Mouse (Mus musculus) heart, postnatal 0 days (tissue): Measurements from ENCODE around the gene Mrpl20. TPM values are rescaled to one million over a fixed set of nuclear protein-coding genes. Genes with fewer than 3 reads are reported as not detected.

Experiments used
- ATAC-seq: fragments of 200-750 bp; cut with Nextera tagmentation; 2 replicates; pipeline ENCODE4 v1.8.0; 2017; ENCODE audit warnings: low read depth, moderate number of reproducible peaks, moderate library complexity; ENCODE audit not compliant: insufficient read depth
- DNase-seq: peaks from one replicate; pipeline ENCODE4 v3.0.0-alpha.2; 2016; ENCODE audit warnings: low spot score
- H3K27ac ChIP-seq: fragments of 300-500 bp; sonication (generic); 2 replicates; pipeline ENCODE4 v1.5.1; 2014; ENCODE audit warnings: low read depth, mild to moderate bottlenecking
- H3K27me3 ChIP-seq: fragments of 300-500 bp; sonication (generic); 2 replicates; pipeline ENCODE4 v1.6.1; 2014; ENCODE audit warnings: low read length, mixed read lengths; ENCODE audit not compliant: control insufficient read depth, insufficient read depth
- H3K36me3 ChIP-seq: fragments of 300-500 bp; sonication (generic); replicated peaks from 2 replicates; pipeline ENCODE4 v1.6.1; 2014; ENCODE audit warnings: low read length, mixed read lengths; ENCODE audit not compliant: control insufficient read depth, insufficient read depth
- H3K4me1 ChIP-seq: fragments of 300-500 bp; sonication (generic); 2 replicates; pipeline ENCODE4 v1.6.1; 2014; ENCODE audit warnings: antibody characterized with exemption; ENCODE audit not compliant: control insufficient read depth, insufficient read depth
- H3K4me2 ChIP-seq: fragments of 300-500 bp; sonication (generic); 2 replicates; pipeline ENCODE4 v1.6.1; 2014; ENCODE audit warnings: low read depth, mild to moderate bottlenecking, low read length, moderate library complexity
- H3K4me3 ChIP-seq: fragments of 300-500 bp; sonication (generic); 2 replicates; pipeline ENCODE4 v1.5.1; 2014; ENCODE audit warnings: low read depth, low read length
- H3K9ac ChIP-seq: fragments of 300-500 bp; sonication (generic); replicated peaks from 2 replicates; pipeline ENCODE4 v1.6.1; 2014; ENCODE audit warnings: low read depth, low read length, mixed read lengths
- H3K9me3 ChIP-seq: fragments of 300-500 bp; sonication (generic); replicated peaks from 2 replicates; pipeline ENCODE4 v1.6.1; 2016; ENCODE audit warnings: low read length; ENCODE audit not compliant: control insufficient read depth
- CTCF ChIP-seq: IDR thresholded peaks from 2 replicates; pipeline ENCODE4 v1.5.1; 2016; ENCODE audit warnings: antibody characterized with exemption, control low read depth, low read depth
- EP300 ChIP-seq: IDR thresholded peaks from 2 replicates; pipeline ENCODE4 v1.6.1; 2016; ENCODE audit warnings: antibody characterized with exemption, low read depth
- whole genome bisulfite sequencing: fragments of 180-500 bp; shearing (Covaris S2); extraction: QIAGEN DNeasy Blood & Tissue Kit; methylation state at CpG from one replicate; pipeline ENCODE4 v1.1.7; 2014; 5-methylcytosine and 5-hydroxymethylcytosine counted together
- polyA plus RNA-seq: library from polyadenylated mRNA; unstranded; fragments of >200 nt; fragmentation: Nextera tagmentation; extraction: Ambion mirVana; gene quantifications from 2 replicates; pipeline ENCODE4 v1.2.1, GENCODE M21; 2015
- total RNA-seq: library from RNA; depleted of rRNA; stranded (reverse); fragments of >200 nt; gene quantifications from 2 replicates; pipeline ENCODE4 v1.2.3, GENCODE M21; 2014; ENCODE audit warnings: low replicate concordance

Mrpl20 gene
- total and polyA plus RNA-seq, 2 experiments from 2014 or later, result 91.4 to 207 TPM

- Histone ChIP-seq H3K36me3 (no peaks in the 10 kb centered on the region), H3K4me3 (no peak overlapping the region), H3K9ac (no peak overlapping the region), H3K4me2 (no peak overlapping the region), H3K9me3 (no peaks in the 10 kb centered on the region), H3K4me1 (peaks cover 22% of the 10 kb centered on the region), H3K27ac (no peak overlapping the region), H3K27me3 (peaks cover 5% of the 10 kb centered on the region; the same call in 1 of the 2 replicates)
- ATAC-seq (no peak), DNase-seq (no peak)
- TF ChIP-seq EP300, result no peak
- no peak for TF ChIP-seq CTCF
- 64% methylated on average over 2 of the region's 2 CpGs for WGBS
These were observed 31.0 kb upstream of the Mrpl20 start for GRCm38 (mm10) chr4:155771706-155772105.

GRCm38 (mm10) chr4:155772786-155773185 is 29.9 kb upstream of the Mrpl20 start:
- ATAC-seq, result no peak
- Histone ChIP-seq H3K4me2 (no peak overlapping the region), H3K9me3 (no peaks in the 10 kb centered on the region), H3K36me3 (no peaks in the 10 kb centered on the region), H3K4me1 (peaks cover 29% of the 10 kb centered on the region), H3K9ac (no peak overlapping the region), H3K27ac (no peak overlapping the region), H3K27me3 (peaks cover 5% of the 10 kb centered on the region; the same call in 1 of the 2 replicates), H3K4me3 (no peak overlapping the region)
- no peak for DNase-seq
- 81% methylated on average over 13 of the region's 13 CpGs for WGBS
- TF ChIP-seq EP300, result no peak
- no peak for TF ChIP-seq CTCF

- Histone ChIP-seq H3K4me2 (peak overlapping the region; percentile 66), H3K27ac (no peak overlapping the region), H3K9me3 (no peaks in the 10 kb centered on the region), H3K27me3 (peaks cover 5% of the 10 kb centered on the region; the same call in 1 of the 2 replicates), H3K36me3 (no peaks in the 10 kb centered on the region), H3K4me3 (peak overlapping the region; percentile 40), H3K9ac (no peak overlapping the region), H3K4me1 (peaks cover 32% of the 10 kb centered on the region)
- DNase-seq, result no peak
- no peak for ATAC-seq
- WGBS, result 37% methylated on average over 5 of the region's 5 CpGs
- TF ChIP-seq EP300 (no peak), CTCF (no peak)
These were observed 29.2 kb upstream of the Mrpl20 start for GRCm38 (mm10) chr4:155773335-155774078.

- H3K27me3 ChIP-seq, result peaks cover 5% of the 10 kb centered on the region; the same call in 1 of the 2 replicates
- H3K27ac ChIP-seq, result peak within 1 kb of the TSS; percentile 80
- TF ChIP-seq EP300 (no peak), CTCF (no peak)
- ATAC-seq, result peak; percentile 65
- no peaks in the 10 kb centered on the region for H3K9me3 ChIP-seq
- WGBS, result under 1% methylated on average over 35 of the region's 35 CpGs
- peak; percentile 81 for DNase-seq
- no peaks in the 10 kb centered on the region for H3K36me3 ChIP-seq
- peak within 1 kb of the TSS; percentile 66 for H3K4me2 ChIP-seq
- H3K4me3 ChIP-seq, result peak within 1 kb of the TSS; percentile 40
- H3K9ac ChIP-seq, result peak within 1 kb of the TSS; percentile 16; the same call in 1 of the 2 replicates
- peaks cover 32% of the 10 kb centered on the region for H3K4me1 ChIP-seq
These were observed 28.4 kb upstream of the Mrpl20 start, which contains the start of gene Vwa1 for GRCm38 (mm10) chr4:155774280-155774754. Gene Vwa1 (minus strand): TSS chr4:155774698.

GRCm38 (mm10) chr4:155774971-155775740 is 27.5 kb upstream of the Mrpl20 start:
- H3K9me3 ChIP-seq, result no peaks in the 10 kb centered on the region
- peak; percentile 52 for DNase-seq
- peak; percentile 47 for ATAC-seq
- H3K9ac ChIP-seq, result peak overlapping the region; percentile 16; the same call in 1 of the 2 replicates
- peaks cover 5% of the 10 kb centered on the region; the same call in 1 of the 2 replicates for H3K27me3 ChIP-seq
- peak overlapping the region; percentile 40; the same call in 1 of the 2 replicates for H3K4me3 ChIP-seq
- TF ChIP-seq CTCF, result no peak
- peak; percentile 56; the same call in 1 of the 2 replicates for TF ChIP-seq EP300
- 16% methylated on average over 9 of the region's 9 CpGs for WGBS
- no peaks in the 10 kb centered on the region for H3K36me3 ChIP-seq
- peak overlapping the region; percentile 80 for H3K27ac ChIP-seq
- H3K4me2 ChIP-seq, result peak overlapping the region; percentile 66
- H3K4me1 ChIP-seq, result peaks cover 32% of the 10 kb centered on the region
